Mouse (Mus musculus) 3134 (cell line): ENCODE results near the gene Gm21958.
A peak's percentile ranks its signal among the peaks of the same experiment; 100 is the strongest.

Experiments used
- DNase-seq: peaks from one replicate; pipeline ENCODE4 v3.0.0-alpha.2; 2011; ENCODE audit warnings: low spot score; ENCODE audit not compliant: insufficient read length; ENCODE audit errors: extremely low read depth

The Gm21958 gene

DNA sequence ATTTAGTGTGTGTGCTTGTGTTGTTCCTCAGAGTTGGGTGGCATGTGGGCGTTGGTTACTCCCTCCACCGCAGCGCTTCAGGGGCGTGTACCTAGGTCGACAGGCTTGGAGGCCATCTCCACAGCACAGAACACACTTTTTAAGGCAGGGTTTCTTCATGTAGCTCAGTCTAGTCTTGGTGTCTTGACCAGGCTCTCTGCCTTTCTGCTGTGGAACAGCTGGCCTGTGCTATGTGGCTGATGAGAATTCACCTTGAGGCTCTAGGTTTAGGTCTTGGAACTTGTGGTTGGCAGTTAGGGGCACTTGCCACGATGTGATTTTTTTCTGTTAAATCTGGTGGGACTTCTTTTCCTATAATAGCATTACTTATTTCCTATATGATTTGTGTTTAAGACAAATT is at the start of gene Gm21958:
Gm21958 (minus strand) TSS at position 101 of the 400 bp plus-strand sequence.
- DNase-seq: no peak

DNA sequence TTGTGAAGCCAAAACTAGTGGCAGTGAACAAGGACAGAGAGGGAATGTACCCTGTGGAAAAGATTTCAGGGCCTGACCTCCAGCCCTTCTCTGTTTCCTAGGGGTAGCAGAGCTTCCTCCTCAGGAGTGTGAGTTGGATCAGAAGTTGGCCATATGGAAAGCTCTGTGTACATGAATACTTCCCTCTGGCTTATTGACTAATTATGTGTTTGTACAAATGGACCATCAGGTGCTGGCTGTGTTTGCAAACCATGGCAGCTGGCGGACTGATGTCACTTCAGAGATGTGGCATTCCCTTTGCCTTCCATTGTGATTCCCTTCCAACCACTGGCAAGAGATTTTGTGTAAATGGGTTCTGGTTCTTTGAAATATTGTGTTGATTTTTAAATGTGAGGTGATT is 47.1 kb upstream of the Gm21958 start:
- DNase-seq: no peak

DNA sequence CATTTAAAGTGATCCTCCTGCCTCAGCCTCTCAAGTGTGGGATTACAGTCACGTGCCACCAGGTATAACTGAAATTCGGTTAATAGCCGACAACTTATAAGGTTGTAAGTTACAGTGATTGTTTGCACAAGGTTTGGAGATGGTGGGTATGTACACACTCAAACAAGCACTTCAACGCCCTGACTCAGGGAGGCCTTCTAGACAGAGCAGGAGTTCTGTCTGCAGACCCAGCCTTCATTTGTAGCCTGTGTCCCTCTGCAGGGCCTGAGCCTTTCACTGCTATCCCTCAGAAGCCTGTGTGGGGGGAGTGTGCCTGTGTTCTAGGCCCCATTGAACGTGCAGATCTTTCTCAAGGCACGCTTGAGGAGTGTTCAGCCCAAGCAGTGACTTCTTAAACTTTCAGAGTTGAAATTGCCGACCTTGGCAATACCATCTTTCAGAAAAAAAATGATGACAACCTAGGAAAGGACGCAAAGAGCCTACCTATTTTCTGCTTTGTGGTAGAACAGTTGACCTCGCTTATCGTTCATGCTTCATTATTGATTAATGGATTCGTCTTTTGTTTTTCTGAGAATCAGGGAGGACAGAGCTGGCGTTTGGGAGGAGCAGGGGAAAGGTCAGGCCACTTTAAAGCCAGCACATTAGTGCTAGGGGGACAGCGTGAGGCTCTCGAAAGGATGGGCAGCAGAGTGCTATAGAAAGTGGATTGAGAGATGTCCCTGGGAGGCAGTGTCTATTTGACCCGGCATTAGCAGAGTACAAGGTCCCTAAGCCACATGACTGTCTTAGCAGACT is 46.4 kb upstream of the Gm21958 start:
- DNase-seq: no peak

DNA sequence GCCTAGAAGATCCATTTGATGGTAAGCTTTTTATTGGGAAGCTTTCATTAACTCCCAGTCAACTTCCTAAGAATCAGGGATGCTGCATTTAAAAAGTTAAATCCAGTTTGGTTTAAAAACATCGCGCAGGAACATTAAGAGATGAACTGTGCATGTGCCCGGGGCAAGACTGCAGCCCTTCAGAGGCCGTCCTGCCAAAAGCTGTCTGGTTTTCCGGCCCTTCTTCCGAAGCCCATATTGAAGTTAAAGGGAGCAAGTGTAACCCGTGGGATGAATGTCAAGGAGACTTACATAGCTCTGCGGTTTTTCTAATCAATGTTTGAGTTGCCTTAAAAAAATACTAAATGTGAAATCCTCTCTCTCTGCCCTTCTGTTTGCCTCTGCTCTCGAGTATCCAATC is 45.1 kb upstream of the Gm21958 start:
- no peak for DNase-seq

DNA sequence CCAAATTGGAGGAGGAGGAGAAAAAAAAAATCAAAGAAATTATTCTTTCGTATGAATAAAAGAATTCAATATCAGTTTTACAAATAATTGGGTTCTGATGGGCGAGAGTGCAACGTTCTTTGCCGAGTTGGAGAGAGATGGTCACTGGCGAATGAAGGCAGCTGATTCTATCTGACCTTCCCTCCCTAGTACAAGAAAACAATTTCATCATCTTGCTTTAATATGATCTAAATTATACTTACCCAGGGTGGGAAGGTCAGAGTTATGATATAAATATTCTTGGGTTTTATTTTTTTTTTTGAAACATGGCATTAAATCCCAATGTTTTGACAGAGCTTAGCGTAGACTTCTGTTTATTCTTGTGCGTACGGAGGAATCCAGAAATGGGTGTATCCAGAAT is 43.3 kb upstream of the Gm21958 start:
- DNase-seq: no peak

DNA sequence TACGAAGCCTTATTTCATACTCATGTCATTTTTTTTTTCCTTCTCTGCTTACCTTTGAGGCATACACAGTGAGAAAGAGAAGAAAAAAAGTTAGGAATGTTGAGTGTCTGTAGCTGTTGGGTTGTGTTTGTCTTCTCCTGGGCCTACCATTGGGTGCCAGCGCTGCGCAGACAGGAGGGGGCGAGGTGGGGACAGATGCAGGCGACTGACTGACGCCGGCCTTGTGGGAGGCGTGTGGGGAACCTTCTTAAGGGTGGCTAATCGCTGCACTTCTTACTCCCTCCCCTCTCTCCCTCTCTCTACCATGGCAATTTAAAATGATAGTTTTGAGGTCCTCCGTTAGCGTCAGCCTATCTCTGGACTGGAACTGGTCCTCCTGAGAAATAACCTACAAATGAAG is 41.9 kb upstream of the Gm21958 start:
- peak; percentile 66 for DNase-seq

DNA sequence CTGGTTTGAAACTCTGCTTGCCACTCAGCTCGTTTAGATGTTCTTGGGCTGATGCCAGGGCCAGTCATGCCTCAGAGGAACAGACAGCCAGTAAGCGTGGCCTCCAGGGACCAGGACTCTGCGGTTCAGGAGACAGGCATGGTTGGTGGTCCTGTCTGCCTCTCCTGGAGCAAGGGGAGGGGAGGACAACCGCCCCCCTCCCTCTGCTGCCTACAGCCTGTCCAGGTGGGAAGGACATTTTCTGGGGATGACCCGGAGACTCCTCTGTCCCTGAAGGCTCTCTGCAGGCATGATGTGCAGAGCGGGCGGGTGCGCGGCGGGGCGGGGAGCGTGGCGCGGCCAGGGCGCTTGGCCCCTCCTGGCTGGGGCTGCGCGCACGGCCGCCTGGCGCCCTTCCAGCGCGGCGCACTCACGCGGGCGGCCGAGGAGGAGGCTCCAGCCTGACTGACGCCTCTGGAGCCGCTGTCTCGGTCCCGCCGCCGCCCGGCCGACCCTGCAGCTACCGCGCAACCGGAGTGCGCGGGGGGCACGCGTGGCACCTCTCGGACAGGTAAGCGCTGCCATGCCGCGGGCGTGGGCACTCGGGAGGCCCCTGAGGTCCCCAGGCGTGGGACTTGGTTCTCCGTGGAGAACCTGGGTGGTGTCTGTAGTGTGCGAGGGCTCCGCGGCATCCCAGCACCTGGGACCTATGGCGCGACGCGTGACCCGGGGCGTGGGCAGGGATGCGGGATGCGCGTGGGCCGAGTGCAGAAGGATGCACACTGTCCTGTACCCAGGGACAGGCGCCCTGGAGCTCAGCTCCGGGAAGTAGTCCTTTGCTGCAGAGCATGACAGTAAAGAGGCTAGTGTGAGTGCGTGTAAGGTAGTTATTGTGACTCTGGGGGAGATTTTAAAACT is 41.2 kb upstream of the Gm21958 start, which contains the start of gene Smad9:
Smad9 (plus strand) TSS at position 438 of the 897 bp plus-strand sequence.
- DNase-seq: peak; percentile 86

DNA sequence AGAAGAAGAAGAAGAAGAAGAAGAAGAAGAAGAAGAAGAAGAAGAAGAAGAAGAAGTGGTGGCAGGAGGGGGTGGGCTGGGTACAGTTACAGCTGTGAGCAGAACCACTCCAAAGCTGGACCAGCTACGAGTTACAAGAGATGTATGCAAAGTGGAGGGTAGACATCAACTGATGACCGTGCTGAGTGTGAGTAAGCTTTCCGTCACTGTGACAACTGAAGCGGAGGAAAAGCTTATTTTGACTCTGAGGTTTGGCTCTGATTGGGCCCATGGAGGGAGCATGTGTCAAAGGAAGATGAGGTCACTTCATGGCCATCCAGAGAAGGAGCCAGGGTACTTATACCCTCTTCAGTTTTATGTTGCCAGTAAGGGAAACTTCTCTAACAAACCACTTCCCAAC is 39.3 kb upstream of the Gm21958 start:
- peak; percentile 19 for DNase-seq

DNA sequence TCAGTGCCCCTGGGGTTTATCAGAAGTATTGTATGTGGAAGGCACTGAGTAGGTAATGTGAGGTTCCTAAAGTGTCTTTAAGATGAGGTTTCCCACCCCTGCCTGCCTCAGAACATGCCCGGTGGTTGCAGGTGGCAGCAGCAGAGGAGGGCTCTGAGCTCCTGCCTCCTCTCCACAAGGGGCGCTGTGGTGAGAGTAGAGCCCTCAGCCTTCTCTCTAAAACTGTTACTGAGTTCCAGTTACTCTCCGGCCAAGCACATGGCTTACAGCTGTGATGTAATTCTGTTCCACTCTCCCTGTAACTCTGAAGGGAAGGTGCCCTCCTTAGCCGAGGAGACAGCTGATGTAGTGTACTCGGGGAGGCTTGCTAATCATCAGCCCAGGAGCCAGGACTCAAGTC is 31.6 kb upstream of the Gm21958 start:
- DNase-seq: no peak

DNA sequence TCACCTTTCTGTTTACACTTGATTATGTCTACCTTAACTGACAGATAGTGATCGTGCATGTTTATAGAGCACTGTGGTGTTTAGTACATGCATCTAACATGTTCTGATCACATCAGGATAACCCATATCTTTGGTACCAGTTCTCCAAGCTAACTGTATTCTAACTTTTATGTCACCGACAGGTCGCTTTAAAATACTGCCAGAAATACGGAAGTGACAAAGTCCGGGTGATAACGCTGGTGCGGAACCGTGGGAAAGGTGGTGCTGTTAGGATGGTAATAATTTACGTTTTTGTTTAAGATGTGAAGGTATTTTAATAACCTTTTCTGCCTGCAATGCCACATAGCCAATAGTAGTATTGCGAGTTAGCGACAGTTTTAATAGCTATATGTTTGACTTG is 27.8 kb upstream of the Gm21958 start:
- no peak for DNase-seq

DNA sequence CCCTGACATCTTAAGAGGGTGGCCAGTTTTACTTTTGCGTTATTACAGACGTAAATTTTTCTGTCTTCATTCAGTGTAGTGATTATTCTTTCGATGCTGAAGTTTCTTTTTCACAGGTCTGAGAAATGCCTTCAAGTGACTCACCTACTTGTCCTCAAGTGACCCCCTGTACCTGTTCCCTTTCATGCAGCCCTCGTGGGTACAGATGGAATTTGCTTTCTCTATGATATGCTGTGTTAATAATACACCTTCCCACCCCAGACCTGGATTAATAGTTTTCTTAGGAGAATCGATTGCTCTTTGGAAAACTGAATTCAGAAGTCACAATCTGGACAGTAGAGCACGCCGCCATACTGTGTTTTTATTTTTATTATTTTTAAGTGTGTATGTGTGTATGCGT is 23.2 kb upstream of the Gm21958 start:
- no peak for DNase-seq

DNA sequence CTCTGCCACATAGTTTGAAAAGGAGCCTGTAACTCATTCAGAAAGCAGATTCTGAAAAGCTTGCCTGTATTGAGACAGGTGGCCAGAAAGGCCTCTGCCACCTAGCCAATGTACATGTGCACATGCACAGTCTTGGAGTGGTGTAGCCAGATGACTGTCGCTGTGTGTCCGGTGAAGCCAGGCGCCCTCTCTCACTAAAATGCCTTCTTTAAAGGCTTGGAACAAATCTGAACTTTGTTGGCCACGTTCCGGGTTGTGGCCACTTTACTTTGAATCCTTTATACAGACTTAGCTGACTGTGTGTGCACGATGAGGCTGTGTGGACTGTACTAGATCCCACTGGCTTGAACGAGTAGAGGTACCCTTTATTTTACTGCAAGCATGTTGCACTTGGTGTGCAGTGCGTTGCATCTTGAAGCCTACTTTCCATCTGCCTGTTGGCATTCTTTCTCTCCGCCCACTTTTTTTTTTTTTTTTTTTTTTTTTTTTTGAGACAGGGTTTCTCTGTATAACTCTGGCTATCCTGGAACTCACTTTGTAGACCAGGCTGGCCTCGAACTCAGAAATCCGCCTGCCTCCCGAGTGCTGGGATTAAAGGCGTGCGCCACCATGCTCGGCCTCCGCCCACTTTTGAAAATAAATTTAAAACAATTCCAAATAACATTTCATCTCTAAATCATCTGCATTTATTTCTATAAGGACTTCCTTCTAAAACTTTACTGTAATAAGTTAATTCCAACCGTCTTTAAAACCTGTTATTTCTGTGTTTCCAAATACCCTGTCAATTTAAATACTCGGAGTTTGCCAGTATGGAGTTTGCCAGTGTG is 22.2 kb upstream of the Gm21958 start:
- peak; percentile 41 for DNase-seq

DNA sequence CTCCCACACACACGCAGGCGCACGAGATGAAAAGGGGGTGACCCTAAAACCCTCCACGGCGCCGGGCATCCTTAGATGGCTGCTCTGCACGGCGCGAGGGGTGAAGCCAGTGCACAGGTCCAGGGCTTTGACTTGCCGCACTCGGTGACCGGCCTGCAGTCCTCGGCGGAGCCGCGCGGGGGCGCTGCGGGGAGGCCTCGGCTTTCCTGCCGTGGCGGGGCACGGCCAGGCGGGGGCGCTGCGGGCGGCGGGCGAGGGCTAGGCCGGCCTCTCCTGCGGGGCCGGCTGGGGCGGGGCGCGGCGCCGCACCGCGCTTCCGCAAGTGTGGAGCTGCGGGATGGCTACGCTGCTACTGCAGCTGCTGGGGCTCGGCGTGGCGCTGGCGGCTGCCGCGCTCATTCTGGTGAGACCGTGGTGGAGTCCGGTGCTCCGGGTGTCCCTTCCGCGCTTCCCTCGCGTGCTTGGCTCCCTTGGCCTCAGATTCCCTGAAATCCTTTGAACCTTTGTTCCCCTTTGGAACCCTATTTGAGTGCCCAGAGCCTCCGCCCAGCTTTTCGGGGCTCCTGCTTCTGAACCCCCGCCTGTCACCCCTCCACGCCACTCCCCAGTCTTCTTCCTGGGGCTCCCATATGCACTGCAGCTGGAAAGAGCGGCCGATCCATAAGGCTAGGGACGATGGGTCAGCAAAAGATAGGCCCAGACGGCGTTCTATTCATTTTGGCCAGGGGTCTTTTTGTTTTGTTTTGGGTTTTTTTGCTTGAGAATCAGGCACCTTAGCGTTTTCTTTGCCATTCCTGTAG is 21.3 kb upstream of the Gm21958 start, which contains the start of the genes Exosc8 and Alg5:
Exosc8 (minus strand) TSS at position 147 of the 800 bp plus-strand sequence.
Alg5 (plus strand) TSS at position 293 of the 800 bp plus-strand sequence.
- no peak for DNase-seq

DNA sequence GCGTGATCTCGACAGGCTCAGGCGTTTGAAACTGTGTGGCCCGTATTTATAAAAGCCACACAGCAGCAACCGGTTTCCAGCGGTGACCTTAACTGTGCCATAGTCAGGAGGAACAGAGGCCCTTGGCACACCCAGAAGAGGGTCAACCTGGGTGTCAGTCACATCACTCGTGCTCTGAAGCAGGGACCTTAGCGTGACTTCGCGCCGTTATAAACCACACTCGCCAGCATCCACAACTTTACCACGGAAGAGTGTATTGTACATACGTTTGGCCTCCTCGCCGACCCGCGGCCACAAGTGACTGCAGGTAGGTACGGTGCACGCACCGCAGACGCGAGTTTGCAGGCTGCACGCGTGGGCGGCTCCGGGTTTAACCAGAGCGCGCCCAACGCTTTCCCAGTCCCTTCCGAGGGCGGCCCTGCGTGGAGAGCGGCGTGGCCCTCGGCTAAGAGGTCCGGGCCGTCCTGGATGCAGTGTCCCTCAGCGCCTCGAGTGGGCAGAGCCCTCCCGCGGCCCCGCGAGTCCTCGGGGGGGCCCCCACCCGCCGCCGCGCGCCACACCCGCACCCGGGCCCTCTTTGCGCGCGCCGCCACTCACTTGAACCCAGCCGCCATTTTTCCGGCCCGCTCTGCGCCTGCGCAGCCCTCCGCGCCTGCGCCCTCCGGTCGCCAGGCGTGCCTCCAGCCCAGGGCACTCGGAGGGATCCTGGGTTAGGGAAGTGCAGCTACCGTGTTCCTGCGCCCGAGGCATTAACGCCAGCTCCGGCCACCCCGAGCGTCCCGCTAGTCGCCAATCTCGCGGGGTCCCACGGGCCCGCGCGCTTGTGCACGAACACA is 20.5 kb upstream of the Gm21958 start:
- peak; percentile 93 for DNase-seq

DNA sequence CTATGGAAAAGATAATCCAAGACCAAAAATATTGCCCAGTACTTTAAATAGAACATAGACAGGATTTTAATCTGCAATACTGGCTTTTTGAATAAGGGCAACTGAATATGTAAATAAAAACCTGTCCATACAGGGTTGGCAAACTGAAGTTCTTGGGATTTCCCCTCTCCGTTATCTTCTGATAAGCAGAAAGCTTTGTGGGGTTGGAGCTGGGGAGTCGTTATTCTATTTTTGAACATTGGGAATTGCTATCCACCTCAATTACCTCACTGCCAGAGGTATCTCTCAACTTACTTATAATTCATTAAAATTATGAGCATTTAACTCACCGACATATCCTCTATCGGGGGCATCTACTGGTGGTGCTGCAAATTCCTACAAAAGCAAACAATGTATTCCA is 18.2 kb upstream of the Gm21958 start:
- no peak for DNase-seq

DNA sequence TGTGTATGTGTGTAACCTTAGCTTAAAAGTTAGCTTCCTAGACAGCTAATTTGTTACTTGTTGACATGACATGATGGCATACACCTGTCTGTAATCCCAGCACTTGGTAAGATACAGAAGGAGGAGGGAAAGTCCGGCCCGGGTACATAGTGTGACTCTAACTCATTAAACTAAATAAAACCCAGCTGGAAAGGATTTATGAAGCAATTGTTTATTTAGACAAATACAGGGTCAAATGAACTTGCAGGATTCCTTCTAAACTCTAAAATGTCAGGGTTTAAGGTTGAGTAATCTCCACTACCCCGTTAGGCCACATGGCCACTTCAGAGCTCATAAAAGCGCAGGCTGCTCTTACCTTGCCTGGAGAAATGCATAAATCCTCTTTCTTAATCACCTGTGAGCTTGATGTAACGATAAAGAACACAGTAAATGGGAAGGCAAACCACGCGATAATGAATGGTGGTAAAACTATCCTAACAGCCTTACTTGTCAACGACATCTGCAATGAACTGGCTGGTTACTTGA is 17.5 kb upstream of the Gm21958 start:
- no peak for DNase-seq

DNA sequence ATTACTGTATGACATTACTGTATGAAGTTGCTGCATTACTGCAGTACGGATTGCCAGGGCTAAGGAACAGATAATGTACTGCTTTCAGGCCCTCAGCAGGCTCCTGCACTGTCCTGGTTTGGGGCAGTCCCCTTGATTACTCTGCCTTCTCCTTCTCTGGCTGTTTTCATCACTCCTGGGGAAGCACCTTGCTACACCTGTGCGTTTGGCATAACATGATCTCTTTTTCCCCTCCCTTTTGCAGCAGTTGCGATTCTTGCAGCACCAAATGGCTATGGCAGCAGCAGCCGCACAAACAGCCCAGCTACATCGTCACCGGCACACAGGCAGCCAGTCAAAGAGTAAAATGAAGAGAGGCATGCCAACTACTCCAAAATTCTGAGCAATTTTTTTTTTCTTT is 13.9 kb upstream of the Gm21958 start:
- no peak for DNase-seq

DNA sequence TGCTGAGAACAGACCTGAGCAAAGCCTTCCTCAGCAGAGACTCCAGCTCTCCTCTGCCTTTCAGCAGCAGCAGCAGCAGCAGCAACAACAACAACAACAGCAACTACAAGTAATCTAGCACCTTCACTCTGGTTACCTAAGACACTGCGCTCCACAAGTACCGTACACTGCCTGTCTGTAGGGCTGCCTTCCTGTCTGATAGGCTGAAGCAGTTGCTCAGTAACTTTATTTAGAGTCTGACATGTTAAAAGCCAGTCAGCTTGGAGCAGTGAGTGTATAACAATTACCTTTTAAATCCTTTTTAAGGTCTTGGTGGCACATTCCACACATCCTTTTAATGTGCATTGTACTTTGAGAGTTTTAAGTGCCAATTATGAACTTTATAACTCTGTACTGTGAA is 13.4 kb upstream of the Gm21958 start:
- DNase-seq: no peak

DNA sequence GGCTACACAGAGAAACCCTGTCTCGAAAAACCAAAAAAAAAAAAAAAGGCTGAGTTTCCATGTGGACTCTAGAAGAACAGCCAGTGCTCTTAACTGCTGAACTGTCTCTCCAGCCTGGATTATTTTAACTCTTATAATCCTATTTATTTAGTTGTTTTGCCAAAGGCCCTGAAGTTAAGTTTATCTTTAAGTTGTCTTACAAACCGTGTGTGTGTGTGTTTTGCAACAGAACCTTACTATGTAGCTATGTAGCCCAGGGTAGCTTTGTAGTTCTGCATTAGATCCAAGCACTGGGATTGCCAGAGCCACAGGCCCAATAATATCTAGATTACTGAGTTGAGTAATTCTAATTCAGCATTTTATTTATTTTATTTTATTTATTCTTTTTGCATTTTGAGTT is 11.2 kb upstream of the Gm21958 start:
- DNase-seq: no peak
